Mouse (Mus musculus) kidney, postnatal 0 days (tissue): ENCODE data around the gene Sirt5. TPM values are rescaled to one million over a fixed set of nuclear protein-coding genes. Genes with fewer than 3 reads are reported as not detected.
A peak's percentile ranks its signal among the peaks of the same experiment; 100 is the strongest.

Experiments
- ATAC-seq: fragments of 200-750 bp; cut with Nextera tagmentation; replicated peaks from 2 replicates; pipeline ENCODE4 v1.8.0; 2017; ENCODE audit warnings: low read depth, moderate number of reproducible peaks, moderate TSS enrichment, moderate library complexity; ENCODE audit not compliant: low FRiP score
- DNase-seq: peaks from one replicate; pipeline ENCODE4 v3.0.0-alpha.2; 2016; ENCODE audit warnings: low spot score
- H3K27ac ChIP-seq: fragments of 300-500 bp; sonication (generic); 2 replicates; pipeline ENCODE4 v1.5.1; 2014; ENCODE audit warnings: mild to moderate bottlenecking
- H3K27me3 ChIP-seq: fragments of 300-500 bp; sonication (generic); 2 replicates; pipeline ENCODE4 v1.6.1; 2014; ENCODE audit warnings: low read length, mixed read lengths; ENCODE audit not compliant: insufficient read depth
- H3K36me3 ChIP-seq: fragments of 300-500 bp; sonication (generic); 2 replicates; pipeline ENCODE4 v1.6.1; 2014; ENCODE audit warnings: low read length, mixed read lengths; ENCODE audit not compliant: insufficient read depth
- H3K4me1 ChIP-seq: fragments of 300-500 bp; sonication (generic); replicated peaks from 2 replicates; pipeline ENCODE4 v1.6.1; 2014; ENCODE audit warnings: antibody characterized with exemption, low read length, mixed read lengths; ENCODE audit not compliant: insufficient read depth
- H3K4me2 ChIP-seq: fragments of 300-500 bp; sonication (generic); 2 replicates; pipeline ENCODE4 v1.6.1; 2014; ENCODE audit warnings: mild to moderate bottlenecking, low read length, moderate library complexity, mixed read lengths
- H3K4me3 ChIP-seq: fragments of 300-500 bp; sonication (generic); replicated peaks from 2 replicates; pipeline ENCODE4 v1.5.1; 2014; ENCODE audit warnings: low read depth, low read length
- H3K9ac ChIP-seq: fragments of 300-500 bp; sonication (generic); 2 replicates; pipeline ENCODE4 v1.6.1; 2014; ENCODE audit warnings: low read depth, low read length
- H3K9me3 ChIP-seq: fragments of 300-500 bp; sonication (generic); replicated peaks from 2 replicates; pipeline ENCODE4 v1.6.1; 2016; ENCODE audit warnings: low read length, inconsistent platforms, mixed read lengths
- CTCF ChIP-seq: IDR thresholded peaks from 2 replicates; pipeline ENCODE4 v1.5.1; 2016; ENCODE audit warnings: antibody characterized with exemption, low read depth, mild to moderate bottlenecking, moderate library complexity
- WGBS: fragments of 180-500 bp; shearing (Covaris S2); extraction: QIAGEN DNeasy Blood & Tissue Kit; methylation state at CpG from one replicate; pipeline ENCODE4 v1.1.7; 2014; 5-methylcytosine and 5-hydroxymethylcytosine counted together
- polyA plus RNA-seq: library from polyadenylated mRNA; unstranded; fragments of >200 nt; fragmentation: Nextera tagmentation; extraction: Ambion mirVana; gene quantifications from 2 replicates; pipeline ENCODE4 v1.2.1, GENCODE M21; 2015

Gene Sirt5
- polyA plus RNA-seq, result 22.2 and 22.6 TPM in 2 replicates

- H3K4me1 ChIP-seq, result 0 out of 2 replicates have a peak, but pooled peaks cover 6% of the 10 kb centered on the region
- H3K4me3 ChIP-seq, result peak within 1 kb of the TSS; percentile 54
- peak within 1 kb of the TSS; percentile 72 for H3K4me2 ChIP-seq
- no peaks in the 10 kb centered on the region for H3K27me3 ChIP-seq
- 15% methylated on average over 42 of the region's 42 CpGs for WGBS
- ATAC-seq (peak; percentile 94), DNase-seq (peak; percentile 91)
- no peaks in the 10 kb centered on the region for H3K36me3 ChIP-seq
- H3K9ac ChIP-seq, result peak within 1 kb of the TSS; percentile 65
- peak within 1 kb of the TSS; percentile 51; the same call in 1 of the 2 replicates for H3K27ac ChIP-seq
- H3K9me3 ChIP-seq, result no peaks in the 10 kb centered on the region
- peak; percentile 93 for TF ChIP-seq CTCF
Measured at GRCm38 (mm10) chr13:43364985-43365824, at the start of gene Sirt5. Sirt5 (plus strand) TSS chr13:43365496.

- Histone ChIP-seq H3K9me3 (no peaks in the 10 kb centered on the region), H3K27ac (no peak overlapping the region), H3K4me1 (no peaks in the 10 kb centered on the region), H3K4me3 (no peak overlapping the region), H3K36me3 (no peaks in the 10 kb centered on the region), H3K4me2 (no peak overlapping the region), H3K9ac (no peak overlapping the region), H3K27me3 (no peaks in the 10 kb centered on the region)
- ATAC-seq (no peak), DNase-seq (no peak)
- WGBS, result 60% methylated on average over 5 of the region's 5 CpGs
- TF ChIP-seq CTCF, result no peak
Measured at GRCm38 (mm10) chr13:43317411-43317810, 47.9 kb upstream of the Sirt5 start.

- Histone ChIP-seq H3K4me2 (no peak overlapping the region), H3K9me3 (no peaks in the 10 kb centered on the region), H3K27ac (no peak overlapping the region), H3K27me3 (no peaks in the 10 kb centered on the region), H3K4me1 (no peaks in the 10 kb centered on the region), H3K36me3 (no peaks in the 10 kb centered on the region), H3K9ac (no peak overlapping the region), H3K4me3 (no peak overlapping the region)
- WGBS, result 73% methylated on average over 3 of the region's 3 CpGs
- DNase-seq (no peak), ATAC-seq (no peak)
- TF ChIP-seq CTCF, result no peak
Measured at GRCm38 (mm10) chr13:43319396-43319795, 45.9 kb upstream of the Sirt5 start.

- no peak overlapping the region for H3K4me2 ChIP-seq
- H3K36me3 ChIP-seq, result no peaks in the 10 kb centered on the region
- TF ChIP-seq CTCF, result peak; percentile 29; the same call in 1 of the 2 replicates
- no peaks in the 10 kb centered on the region for H3K27me3 ChIP-seq
- no peak overlapping the region for H3K27ac ChIP-seq
- DNase-seq (no peak), ATAC-seq (no peak)
- no peak overlapping the region for H3K4me3 ChIP-seq
- H3K4me1 ChIP-seq, result no peaks in the 10 kb centered on the region
- no peaks in the 10 kb centered on the region for H3K9me3 ChIP-seq
- WGBS, result 79% methylated on average over 2 of the region's 2 CpGs
- H3K9ac ChIP-seq, result no peak overlapping the region
Measured at GRCm38 (mm10) chr13:43321492-43321891, 43.8 kb upstream of the Sirt5 start.

GRCm38 (mm10) chr13:43325427-43325826 lies 39.9 kb upstream of the Sirt5 start:
- H3K4me1 ChIP-seq, result no peaks in the 10 kb centered on the region
- WGBS, result 72% methylated on average over 1 of the region's 1 CpGs
- no peak overlapping the region for H3K4me2 ChIP-seq
- H3K36me3 ChIP-seq, result no peaks in the 10 kb centered on the region
- H3K27ac ChIP-seq, result no peak overlapping the region
- no peaks in the 10 kb centered on the region for H3K27me3 ChIP-seq
- H3K4me3 ChIP-seq, result no peak overlapping the region
- no peaks in the 10 kb centered on the region for H3K9me3 ChIP-seq
- no peak overlapping the region for H3K9ac ChIP-seq
- DNase-seq (no peak), ATAC-seq (no peak)
- TF ChIP-seq CTCF, result no peak

- H3K4me2 ChIP-seq, result no peak overlapping the region
- 26% methylated on average over 11 of the region's 11 CpGs for WGBS
Measured at GRCm38 (mm10) chr13:43331721-43332444, 33.4 kb upstream of the Sirt5 start.

More at GRCm38 (mm10) chr13:43331721-43332444, 33.4 kb upstream of the Sirt5 start:
- Histone ChIP-seq H3K9me3 (no peaks in the 10 kb centered on the region), H3K36me3 (no peaks in the 10 kb centered on the region), H3K9ac (no peak overlapping the region), H3K4me1 (no peaks in the 10 kb centered on the region), H3K27me3 (no peaks in the 10 kb centered on the region), H3K4me3 (no peak overlapping the region), H3K27ac (no peak overlapping the region)
- no peak for TF ChIP-seq CTCF
- no peak for ATAC-seq
- peak; percentile 53 for DNase-seq
